Mouse (Mus musculus): Measurements from ENCODE around the gene Mcee. TPM values are rescaled to one million over a fixed set of nuclear protein-coding genes. Genes with fewer than 3 reads are reported as not detected.

The Mcee gene
- 81.0 TPM for polyA plus RNA-seq (2014; fragmentation: Illumina TruSeq; extraction: RNeasy Lipid Tissue Mini Kit (QIAGEN cat#74804); ENCODE audit: insufficient read depth, low read depth, low replicate concordance)

DNA sequence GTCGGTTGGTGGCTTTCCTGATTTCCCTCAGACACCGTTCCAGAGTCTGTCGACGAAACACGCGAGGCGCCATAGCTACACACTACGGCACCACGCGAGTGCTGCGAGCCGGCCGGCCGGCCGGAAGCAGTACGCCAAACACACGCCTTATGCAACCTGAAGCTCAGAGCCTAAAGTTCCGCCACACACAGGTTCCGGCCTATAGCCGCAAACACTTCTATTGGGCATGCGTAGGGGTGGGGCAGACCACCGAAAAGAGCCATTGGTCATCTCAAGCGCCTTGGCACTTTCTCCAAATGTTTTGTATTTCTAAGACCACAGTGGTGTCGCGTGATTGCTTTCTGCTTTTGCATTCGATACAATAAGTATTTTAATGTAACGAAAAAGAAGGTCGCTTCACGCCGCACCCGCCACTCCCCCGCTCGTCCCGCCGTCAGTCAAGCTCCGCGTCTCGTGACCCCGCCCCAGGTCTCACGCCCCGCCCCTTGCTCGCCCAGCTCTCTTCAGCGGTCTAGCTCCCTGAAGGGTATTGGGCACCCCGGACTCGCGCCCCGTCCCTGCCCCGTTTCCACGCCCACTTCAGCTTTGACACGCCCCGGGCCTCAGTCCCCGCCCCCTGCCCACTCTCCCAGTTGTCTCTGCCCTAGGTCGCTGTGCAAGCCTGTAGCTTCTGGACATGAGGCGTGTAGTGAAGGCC, at the start of gene Mcee, which contains the start of gene Mphosph10:
TSS of gene Mcee (plus strand) at position 486 of the 697 bp plus-strand sequence.
TSS of gene Mphosph10 (minus strand) at position 147 of the 697 bp plus-strand sequence.

DNA sequence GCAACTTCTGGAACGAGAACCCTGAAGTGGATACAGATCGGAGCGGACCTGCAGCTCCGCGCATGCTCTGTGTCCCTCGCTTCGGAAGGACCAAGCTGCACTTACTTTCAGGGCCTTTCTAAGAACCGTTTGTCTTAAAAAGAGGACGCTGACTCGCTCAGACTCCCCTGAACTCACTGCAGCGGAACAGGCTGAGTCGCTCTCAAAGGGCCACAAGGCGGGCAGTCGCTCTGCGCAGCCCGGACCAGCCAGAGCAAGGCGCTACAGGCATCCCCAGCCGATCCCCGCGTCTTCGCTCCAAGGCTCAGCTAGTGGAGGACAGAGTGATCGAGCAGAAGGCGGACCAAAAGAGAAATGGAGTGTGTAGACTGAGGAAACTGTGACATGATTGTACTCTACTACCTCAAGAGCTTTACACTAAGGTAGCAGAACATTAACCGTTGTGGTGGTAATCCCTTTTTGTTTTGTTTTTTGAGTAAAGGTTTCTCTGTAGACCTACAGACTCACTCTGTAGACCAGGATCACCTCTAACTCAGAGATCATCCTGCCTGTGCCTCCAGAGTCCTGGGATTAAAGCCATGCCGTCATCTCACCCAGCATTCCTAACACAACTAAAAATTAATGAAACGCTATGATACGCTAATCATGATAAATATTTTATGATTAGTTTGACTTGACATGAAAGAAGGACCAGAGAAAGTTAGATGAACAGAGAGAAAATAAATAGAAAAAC, 18.4 kb upstream of the Mcee start, which contains the start of gene Fan1:
TSS of gene Fan1 (minus strand) at position 266 of the 733 bp plus-strand sequence.

Other genes starting within 250 kb of the Mcee start
- gene Trpm1, start 238.8 kb upstream of the Mcee start, polyA plus RNA-seq (2014; fragmentation: Illumina TruSeq; extraction: RNeasy Lipid Tissue Mini Kit (QIAGEN cat#74804); ENCODE audit: insufficient read depth, low read depth, low replicate concordance): 0.22 TPM
- gene Mtmr10, start 105.0 kb upstream of the Mcee start, polyA plus RNA-seq (2014; fragmentation: Illumina TruSeq; extraction: RNeasy Lipid Tissue Mini Kit (QIAGEN cat#74804); ENCODE audit: insufficient read depth, low read depth, low replicate concordance): 10.3 TPM
- gene Fan1, start 18.5 kb upstream of the Mcee start, polyA plus RNA-seq (2014; fragmentation: Illumina TruSeq; extraction: RNeasy Lipid Tissue Mini Kit (QIAGEN cat#74804); ENCODE audit: insufficient read depth, low read depth, low replicate concordance): 1.3 TPM
- 14.9 TPM for gene Mphosph10, start 339 bp upstream of the Mcee start, polyA plus RNA-seq (2014; fragmentation: Illumina TruSeq; extraction: RNeasy Lipid Tissue Mini Kit (QIAGEN cat#74804); ENCODE audit: insufficient read depth, low read depth, low replicate concordance)
- gene Apba2, start 109.1 kb downstream of the Mcee start, polyA plus RNA-seq (2014; fragmentation: Illumina TruSeq; extraction: RNeasy Lipid Tissue Mini Kit (QIAGEN cat#74804); ENCODE audit: insufficient read depth, low read depth, low replicate concordance): 0.35 TPM

All from lung, adult 10 weeks (tissue).